Mouse (Mus musculus) bone marrow macrophage, adult 2 months (primary cell): ENCODE measurements around the gene Prr18.

Source experiments
- CTCF ChIP-seq: IDR thresholded peaks from 2 replicates; pipeline ENCODE4 v1.5.1; 2012; ENCODE audit warnings: low read depth, mild to moderate bottlenecking, low read length, moderate library complexity
- POLR2A ChIP-seq: IDR thresholded peaks from 2 replicates; pipeline ENCODE4 v1.6.1; 2012; ENCODE audit warnings: mild to moderate bottlenecking, low read depth, low read length, borderline replicate concordance

DNA sequence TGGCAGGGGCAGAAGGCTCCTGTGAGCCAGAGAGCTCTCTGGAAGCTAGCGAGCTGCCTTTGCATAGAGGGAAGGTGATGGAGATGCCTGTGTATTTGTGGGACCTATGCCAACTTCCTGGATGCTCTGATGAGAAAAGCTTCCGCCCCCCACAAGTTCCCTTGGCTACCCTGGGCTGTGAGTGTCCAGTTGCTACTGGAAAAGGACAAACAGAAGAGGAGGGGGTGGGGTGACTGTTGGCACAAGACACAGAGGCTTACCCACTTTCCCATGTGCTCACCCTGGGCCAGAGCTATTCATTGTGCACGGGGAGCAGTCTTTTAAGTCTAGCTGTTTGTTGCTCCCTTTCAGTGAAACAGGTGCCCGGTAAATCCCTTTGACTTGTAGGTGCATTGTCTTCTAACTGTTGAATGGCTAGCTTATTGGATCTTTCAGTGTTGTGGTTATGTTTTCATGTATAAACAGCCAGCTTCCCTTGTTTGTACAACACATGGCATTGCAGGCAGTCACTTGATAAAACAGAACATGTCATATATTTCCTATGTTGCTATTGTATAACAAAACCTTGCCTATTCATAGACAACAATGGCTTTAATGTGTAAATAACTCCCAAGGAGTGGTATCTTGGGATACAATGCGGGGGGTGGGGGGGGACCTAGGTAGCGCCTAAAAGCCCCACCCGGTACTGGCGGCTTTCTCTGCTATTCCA, 2.6 kb downstream of the Prr18 start:
- TF ChIP-seq POLR2A (no peak), CTCF (no peak)
